Mouse (Mus musculus) MEL (cell line): ENCODE measurements around the gene Efna2. TPM values are rescaled to one million over a fixed set of nuclear protein-coding genes. Genes with fewer than 3 reads are reported as not detected.

ENCODE experiments used
- DNase-seq: peaks from one replicate; pipeline ENCODE4 v3.0.0; 2011; ENCODE audit warnings: low read depth, low spot score
- H3K27ac ChIP-seq: 2 replicates; pipeline ENCODE4 v1.5.1; 2012; ENCODE audit warnings: low read depth, mild to moderate bottlenecking, control low read depth, low read length, moderate library complexity; ENCODE audit not compliant: control insufficient read depth
- H3K27me3 ChIP-seq, 2 experiments: fragments of 150-350 bp in 1 of 2; sonication (generic) in 1 of 2; 2 replicates each; pipeline ENCODE4 v1.6.1; 2012; ENCODE audit warnings: low read length in 2 of 2, mild to moderate bottlenecking in 2 of 2, improper control_type of control experiment in 1 of 2, moderate library complexity in 1 of 2; ENCODE audit not compliant: insufficient read depth in 2 of 2, control insufficient read depth in 1 of 2
- H3K36me3 ChIP-seq, 2 experiments: 2 replicates each; pipeline ENCODE4 v1.6.1; 2012 to 2014; ENCODE audit warnings: low read length in 2 of 2, improper control_type of control experiment in 1 of 2, inconsistent platforms in 1 of 2, mild to moderate bottlenecking in 1 of 2; ENCODE audit not compliant: insufficient read depth in 2 of 2, control insufficient read depth in 1 of 2
- H3K4me1 ChIP-seq, 2 experiments: fragments of 150-350 bp in 1 of 2; sonication (generic) in 1 of 2; 2 replicates each; pipeline ENCODE4 v1.6.1; 2012; ENCODE audit warnings: low read length in 2 of 2, improper control_type of control experiment in 1 of 2, mild to moderate bottlenecking in 1 of 2; ENCODE audit not compliant: insufficient read depth in 2 of 2, control insufficient read depth in 1 of 2
- H3K4me3 ChIP-seq, 2 experiments: fragments of 150-350 bp in 1 of 2; sonication (generic) in 1 of 2; 2 replicates each; pipeline ENCODE4 v1.5.1; 2012; ENCODE audit warnings: low read depth in 2 of 2, low read length in 2 of 2, mild to moderate bottlenecking in 2 of 2, moderate library complexity in 2 of 2, control low read depth in 1 of 2, improper control_type of control experiment in 1 of 2; ENCODE audit not compliant: control insufficient read depth in 1 of 2, insufficient read depth in 1 of 2
- H3K79me2 ChIP-seq: 2 replicates; pipeline ENCODE4 v1.6.1; 2012; ENCODE audit warnings: mild to moderate bottlenecking, low read length, moderate library complexity; ENCODE audit not compliant: control insufficient read depth, poor library complexity, insufficient read depth
- H3K9ac ChIP-seq: 2 replicates; pipeline ENCODE4 v1.6.1; 2012; ENCODE audit warnings: low read depth, mild to moderate bottlenecking, control low read depth, low read length, moderate library complexity; ENCODE audit not compliant: control insufficient read depth, poor library complexity, severe bottlenecking
- H3K9me3 ChIP-seq: fragments of 150-350 bp; sonication (generic); replicated peaks from 2 replicates; pipeline ENCODE4 v1.6.1; 2012; ENCODE audit warnings: mild to moderate bottlenecking, low read length, improper control_type of control experiment, moderate library complexity; ENCODE audit not compliant: insufficient read depth
- BHLHE40 ChIP-seq: IDR thresholded peaks from 2 replicates; pipeline ENCODE4 v1.6.1; 2012; ENCODE audit warnings: low read depth, mild to moderate bottlenecking, inconsistent platforms, low read length, improper control_type of control experiment, borderline replicate concordance
- CHD1 ChIP-seq: IDR thresholded peaks from 2 replicates; pipeline ENCODE4 v1.6.1; 2012; ENCODE audit warnings: low read depth, mild to moderate bottlenecking, inconsistent platforms, low read length, improper control_type of control experiment
- E2F4 ChIP-seq: IDR thresholded peaks from 2 replicates; pipeline ENCODE4 v1.6.1; 2011; ENCODE audit warnings: low read depth, low read length, improper control_type of control experiment, borderline replicate concordance
- ELF1 ChIP-seq: IDR thresholded peaks from 2 replicates; pipeline ENCODE4 v1.6.1; 2014; ENCODE audit warnings: low read depth, mild to moderate bottlenecking, inconsistent platforms, low read length, improper control_type of control experiment, moderate library complexity
- EP300 ChIP-seq, 2 experiments: IDR thresholded peaks; 2 replicates each; pipeline ENCODE4 v1.6.1; 2011; ENCODE audit warnings: improper control_type of control experiment in 2 of 2, low read length in 2 of 2, low read depth in 1 of 2, mild to moderate bottlenecking in 1 of 2
- ETS1 ChIP-seq: IDR thresholded peaks from 2 replicates; pipeline ENCODE4 v1.6.1; 2012; ENCODE audit warnings: low read depth, mild to moderate bottlenecking, inconsistent platforms, low read length, improper control_type of control experiment, moderate library complexity
- GABPA ChIP-seq: IDR thresholded peaks from 2 replicates; pipeline ENCODE4 v1.6.1; 2012; ENCODE audit warnings: low read depth, mild to moderate bottlenecking, inconsistent platforms, low read length, improper control_type of control experiment, moderate library complexity
- GATA1 ChIP-seq: IDR thresholded peaks from 2 replicates; pipeline ENCODE4 v1.6.1; 2011; ENCODE audit warnings: low read depth, low read length, improper control_type of control experiment
- HCFC1 ChIP-seq: IDR thresholded peaks from 2 replicates; pipeline ENCODE4 v1.6.1; 2012; ENCODE audit warnings: low read depth, mild to moderate bottlenecking, inconsistent platforms, low read length, improper control_type of control experiment, moderate library complexity
- JUND ChIP-seq: IDR thresholded peaks from 2 replicates; pipeline ENCODE4 v1.6.1; 2011; ENCODE audit warnings: low read depth, mild to moderate bottlenecking, improper control_type of control experiment, low read length
- MAFK ChIP-seq: IDR thresholded peaks from 2 replicates; pipeline ENCODE4 v1.6.1; 2011; ENCODE audit warnings: low read depth, mild to moderate bottlenecking, low read length, improper control_type of control experiment, borderline replicate concordance
- MAX ChIP-seq: IDR thresholded peaks from 2 replicates; pipeline ENCODE4 v1.6.1; 2011; ENCODE audit warnings: low read length, improper control_type of control experiment
- MAZ ChIP-seq: IDR thresholded peaks from 2 replicates; pipeline ENCODE4 v1.6.1; 2012; ENCODE audit warnings: low read depth, mild to moderate bottlenecking, inconsistent platforms, low read length, improper control_type of control experiment
- MEF2A ChIP-seq: IDR thresholded peaks from 2 replicates; pipeline ENCODE4 v1.6.1; 2014; ENCODE audit warnings: low read depth, mild to moderate bottlenecking, inconsistent platforms, low read length, improper control_type of control experiment; ENCODE audit not compliant: poor library complexity, insufficient replicate concordance, severe bottlenecking; ENCODE audit errors: extremely low read depth
- MYB ChIP-seq: IDR thresholded peaks from 2 replicates; pipeline ENCODE4 v1.6.1; 2011; ENCODE audit warnings: mild to moderate bottlenecking, low read depth, low read length, improper control_type of control experiment
- MYC ChIP-seq: IDR thresholded peaks from 2 replicates; pipeline ENCODE4 v1.6.1; 2011; ENCODE audit warnings: low read depth, mild to moderate bottlenecking, low read length, improper control_type of control experiment, moderate library complexity
- POLR2AphosphoS2 ChIP-seq: IDR thresholded peaks from 2 replicates; pipeline ENCODE4 v1.6.1; 2011; ENCODE audit warnings: low read length, improper control_type of control experiment
- POLR2AphosphoS5 ChIP-seq: IDR thresholded peaks from 2 replicates; pipeline ENCODE4 v1.6.1; 2012; ENCODE audit warnings: low read depth, borderline replicate concordance, mild to moderate bottlenecking, inconsistent platforms, low read length, moderate library complexity, mixed read lengths
- RAD21 ChIP-seq: IDR thresholded peaks from 2 replicates; pipeline ENCODE4 v1.6.1; 2011; ENCODE audit warnings: mild to moderate bottlenecking, low read depth, low read length, improper control_type of control experiment
- SIN3A ChIP-seq: IDR thresholded peaks from 2 replicates; pipeline ENCODE4 v1.6.1; 2012; ENCODE audit warnings: low read length, improper control_type of control experiment, inconsistent platforms
- TBP ChIP-seq: IDR thresholded peaks from 2 replicates; pipeline ENCODE4 v1.8.0; 2011; ENCODE audit warnings: low read depth, low read length, improper control_type of control experiment
- TCF12 ChIP-seq: IDR thresholded peaks from 2 replicates; pipeline ENCODE4 v1.6.1; 2014; ENCODE audit warnings: low read depth, mild to moderate bottlenecking, inconsistent platforms, low read length, improper control_type of control experiment, moderate library complexity
- USF1 ChIP-seq: IDR thresholded peaks from 2 replicates; pipeline ENCODE4 v1.6.1; 2014; ENCODE audit warnings: low read depth, mild to moderate bottlenecking, inconsistent platforms, low read length, improper control_type of control experiment, moderate library complexity
- ZC3H11A ChIP-seq: IDR thresholded peaks from 2 replicates; pipeline ENCODE4 v1.6.1; 2012; ENCODE audit warnings: low read depth, mild to moderate bottlenecking, inconsistent platforms, low read length, improper control_type of control experiment
- ZKSCAN1 ChIP-seq: IDR thresholded peaks from 2 replicates; pipeline ENCODE4 v1.6.1; 2012; ENCODE audit warnings: low read depth, mild to moderate bottlenecking, inconsistent platforms, low read length, improper control_type of control experiment, moderate library complexity
- ZNF384 ChIP-seq: IDR thresholded peaks from 2 replicates; pipeline ENCODE4 v1.6.1; 2012; ENCODE audit warnings: low read depth, mild to moderate bottlenecking, inconsistent platforms, low read length, improper control_type of control experiment
- polyA plus RNA-seq, 2 experiments: library from polyadenylated mRNA; stranded (reverse) in 1 of 2; unstranded in 1 of 2; fragments of >175 nt in 1 of 2; fragments of >200 nt in 1 of 2; gene quantifications; 2 replicates each; pipeline versions ENCODE4 v1.2.1 to v1.2.4; 2012; ENCODE audit warnings: low replicate concordance in 2 of 2, low read depth in 1 of 2; ENCODE audit not compliant: insufficient read length in 2 of 2, insufficient read depth in 1 of 2, missing spikeins in 1 of 2
- total RNA-seq: library from RNA; depleted of rRNA; stranded (reverse); fragments of 300-350 nt; gene quantifications from 2 replicates; pipeline ENCODE4 v1.2.3, GENCODE M21; 2012

Gene Efna2
- total and polyA plus RNA-seq, 3 experiments = 0.12 to 2.8 TPM; not detected in 1

- Histone ChIP-seq H3K36me3 (peaks cover 0 to 24% of the 10 kb centered on the region in 2 experiments; a peak in 2 of 4 replicates), H3K27ac (no peak overlapping the region), H3K4me1 (peaks cover 5 to 31% of the 10 kb centered on the region in 2 experiments; a peak in 3 of 4 replicates), H3K9me3 (no peaks in the 10 kb centered on the region), H3K9ac (no peak overlapping the region), H3K27me3 (no peaks in the 10 kb centered on the region), H3K79me2 (peaks cover 32% of the 10 kb centered on the region), H3K4me3 (no peak overlapping the region)
- TF ChIP-seq MYC (no peak), USF1 (no peak), ETS1 (no peak), TBP (no peak), E2F4 (no peak), POLR2AphosphoS2 (no peak), MYB (no peak), RAD21 (no peak), SIN3A (no peak), HCFC1 (no peak), MAZ (no peak), MAX (no peak), BHLHE40 (no peak), ELF1 (no peak)
- DNase-seq = no peak
Observed at GRCm38 (mm10) chr10:80153713-80154112, 25.6 kb upstream of the Efna2 start.

- Histone ChIP-seq H3K9me3 (no peaks in the 10 kb centered on the region), H3K4me1 (peaks cover 6 to 36% of the 10 kb centered on the region in 2 experiments; a peak in 3 of 4 replicates)
- TF ChIP-seq RAD21 (no peak), ZC3H11A (no peak), CHD1 (no peak), MAFK (no peak), ZNF384 (no peak), EP300 (IDR thresholded peaks at IDR 0.05; ENCODE audit: low read depth in 1 of 2, low read length in 2 of 2) (no peak), POLR2AphosphoS5 (no peak), MYB (no peak), GATA1 (no peak), TCF12 (no peak), E2F4 (no peak), POLR2AphosphoS2 (no peak), MEF2A (no peak), JUND (no peak), ZKSCAN1 (no peak), GABPA (no peak)
- TF ChIP-seq, all 39 proteins: peak for 0
- H3K4me3 ChIP-seq = no peak overlapping the region
- H3K79me2 ChIP-seq = peaks cover 30% of the 10 kb centered on the region
- DNase-seq = no peak
- H3K9ac ChIP-seq = no peak overlapping the region
- no peaks in the 10 kb centered on the region for H3K27me3 ChIP-seq
- H3K36me3 ChIP-seq = peaks cover 0 to 25% of the 10 kb centered on the region in 2 experiments; a peak in 2 of 4 replicates
- no peak overlapping the region for H3K27ac ChIP-seq
Observed at GRCm38 (mm10) chr10:80154384-80154783, 24.9 kb upstream of the Efna2 start.
